In the genomic region with DNA sequence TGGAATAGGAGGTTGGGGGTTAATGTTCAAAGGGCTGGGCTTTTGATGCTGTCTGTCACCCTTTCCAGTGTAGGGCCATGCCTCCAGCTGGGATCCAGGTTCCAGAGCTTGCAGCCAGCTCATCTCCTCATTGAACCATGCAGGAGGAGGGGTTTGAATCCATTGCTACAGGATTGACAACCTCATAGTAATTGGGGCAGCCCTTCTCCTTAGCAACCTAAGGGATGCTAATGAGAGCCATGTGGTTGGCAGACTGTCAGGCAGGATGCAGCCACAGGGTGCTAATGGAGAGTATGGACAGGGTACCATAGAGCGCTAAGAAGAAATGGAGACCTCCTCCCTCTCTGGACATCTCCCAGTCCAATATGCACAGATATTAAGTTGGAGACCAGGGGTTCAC, we compare ENCODE assay signal across 16 mouse cellular contexts.
A peak's percentile ranks its signal among the peaks of the same experiment; 100 is the strongest.
DNase-seq lines count a peak whose midpoint lies in the region; ATAC-seq lines count a peak whose summit lies in the region.
"Had no signal": no experiment of that assay in that cellular context is flagged by ENCODE, and none has a peak within 500 bp of the region (broad histone marks: within the 10 kb centered on the region; RNA-seq: fewer than 3 reads in every experiment).

No protein-coding gene starts in this region.

- no peak overlapping the region for H3K27ac ChIP-seq in kidney, embryonic 14.5 days (ENCODE audit: low read depth, low read length)
- H3K27ac ChIP-seq in forebrain, embryonic 16.5 days (ENCODE audit: low read length) = no peak overlapping the region
- H3K27ac ChIP-seq: stomach, postnatal 0 days had no signal

- peak; percentile 20; the same call in 1 of the 2 replicates for ATAC-seq in kidney, embryonic 14.5 days (ENCODE audit: low FRiP score, low TSS enrichment)
- ATAC-seq in forebrain, embryonic 16.5 days = peak; percentile 95
- ATAC-seq: intestine, postnatal 0 days had no signal

- H3K27me3 ChIP-seq in kidney, embryonic 14.5 days (ENCODE audit: control insufficient read depth, insufficient read depth, low read length) = no peaks in the 10 kb centered on the region
- H3K27me3 ChIP-seq in forebrain, embryonic 16.5 days (replicated peaks; ENCODE audit: control insufficient read depth, insufficient read depth, low read length) = no peaks in the 10 kb centered on the region
- H3K27me3 ChIP-seq: megakaryocyte, embryonic 14.5 days had no signal

- no peak overlapping the region for H3K4me3 ChIP-seq in kidney, embryonic 14.5 days (ENCODE audit: low read length)
- H3K4me3 ChIP-seq in forebrain, embryonic 16.5 days (replicated peaks; ENCODE audit: low read length) = no peak overlapping the region
- H3K4me3 ChIP-seq: megakaryocyte, embryonic 14.5 days had no signal

- H3K9ac ChIP-seq in kidney, embryonic 14.5 days (ENCODE audit: low read depth, low read length) = no peak overlapping the region
- H3K9ac ChIP-seq in forebrain, embryonic 16.5 days (replicated peaks; ENCODE audit: low read depth, low read length) = no peak overlapping the region

- no peak overlapping the region for H3K4me2 ChIP-seq in kidney, embryonic 14.5 days (replicated peaks; ENCODE audit: low read depth, low read length)
- H3K4me2 ChIP-seq in forebrain, embryonic 16.5 days (ENCODE audit: low read length) = no peak overlapping the region

- H3K36me3 ChIP-seq in kidney, embryonic 14.5 days (ENCODE audit: control insufficient read depth, insufficient read depth, low read length) = no peaks in the 10 kb centered on the region
- no peaks in the 10 kb centered on the region for H3K36me3 ChIP-seq in forebrain, embryonic 16.5 days (ENCODE audit: control insufficient read depth, insufficient read depth)

- 50% methylated on average over 1 of the region's 1 CpGs for WGBS in kidney, embryonic 14.5 days
- 10% methylated on average over 1 of the region's 1 CpGs for WGBS in forebrain, embryonic 16.5 days

- no peak for DNase-seq in kidney, adult 11 months
- DNase-seq in embryo, embryonic 11 days = peak; percentile 44
- DNase-seq in hindlimb bud, embryonic 11.5 days (ENCODE audit: extremely low spot score, low read depth, low spot score) = peak; percentile 3
- DNase-seq in adrenal gland, postnatal 10 days = no peak
- no peak for DNase-seq in liver
- DNase-seq in adrenal gland, adult (ENCODE audit: inconsistent age in 2 of 2, low spot score in 1 of 2) = no peak
- DNase-seq: B cell, adult 2 months; cerebellum, adult 11 months; heart, adult 18-20 months; heart, postnatal 10 days; lung, adult 2 months had no signal

- no peaks in the 10 kb centered on the region for H3K9me3 ChIP-seq in kidney, embryonic 14.5 days (ENCODE audit: control insufficient read depth, low read length)
- H3K9me3 ChIP-seq in forebrain, embryonic 16.5 days (ENCODE audit: control insufficient read depth, low read length) = no peaks in the 10 kb centered on the region

- no peaks in the 10 kb centered on the region for H3K4me1 ChIP-seq in kidney, embryonic 14.5 days (ENCODE audit: control insufficient read depth, insufficient read depth, low read length)
- peaks cover 10% of the 10 kb centered on the region for H3K4me1 ChIP-seq in forebrain, embryonic 16.5 days (replicated peaks; ENCODE audit: control insufficient read depth, insufficient read depth, low read length)
- H3K4me1 ChIP-seq: megakaryocyte, embryonic 14.5 days had no signal

Comparison
In these comparisons a context has a peak if more than half of its experiments do, and no peak if none do; other contexts are left out.
1. DNase-seq: peak in embryo, embryonic 11 days (single experiment) and hindlimb bud, embryonic 11.5 days (single experiment); none in kidney, adult 11 months (single experiment), adrenal gland, postnatal 10 days (single experiment), liver (single experiment) and adrenal gland, adult (0 of 2).